Comparison of ENCODE assay signal across 10 mouse cellular contexts in the genomic region with DNA sequence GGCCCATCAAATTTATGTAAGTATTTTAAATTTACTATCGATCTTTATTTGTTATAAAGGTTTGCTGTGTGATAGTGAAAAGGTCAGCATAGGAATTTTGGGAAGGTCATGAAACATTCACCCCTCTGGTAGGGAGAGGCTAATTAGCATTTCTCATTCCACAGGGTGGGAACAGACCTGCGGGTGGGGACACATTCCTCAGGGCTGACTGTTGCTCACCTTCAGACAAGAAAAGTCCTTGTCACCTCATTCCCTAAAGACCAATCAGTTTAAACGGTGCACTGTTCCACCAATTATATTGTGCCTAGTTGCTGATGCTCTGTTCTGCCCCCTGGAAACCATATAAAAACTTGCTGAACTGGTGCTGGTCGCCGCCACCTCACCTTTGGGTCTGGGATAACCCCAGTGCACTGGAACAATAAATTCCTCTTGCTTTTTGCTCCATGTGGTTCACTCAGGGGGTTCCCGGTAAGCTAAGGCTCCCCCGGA. TPM values are rescaled to one million over a fixed set of nuclear protein-coding genes. Genes with fewer than 3 reads are reported as not detected.
DNase-seq lines count a peak whose midpoint lies in the region; ATAC-seq and TF ChIP-seq lines count a peak whose summit lies in the region.
"Had no signal": no experiment of that assay in that cellular context is flagged by ENCODE, and none has a peak within 500 bp of the region (broad histone marks: within the 10 kb centered on the region; RNA-seq: fewer than 3 reads in every experiment).

A gene (plus strand): TSS at position 439 of the 489 bp plus-strand sequence.

- H3K9me3 ChIP-seq in forebrain, embryonic 11.5 days (ENCODE audit: control insufficient read depth, low read length): no peaks in the 10 kb centered on the region
- no peaks in the 10 kb centered on the region for H3K9me3 ChIP-seq in forebrain, embryonic 12.5 days
- no peaks in the 10 kb centered on the region for H3K9me3 ChIP-seq in lung, postnatal 0 days (ENCODE audit: low read length)
- H3K9me3 ChIP-seq in liver, embryonic 11.5 days (ENCODE audit: control insufficient read depth, low read length): no peaks in the 10 kb centered on the region

- no peak within 1 kb of the TSS for H3K9ac ChIP-seq in forebrain, embryonic 11.5 days (ENCODE audit: low read length)
- no peak within 1 kb of the TSS for H3K9ac ChIP-seq in forebrain, embryonic 12.5 days
- H3K9ac ChIP-seq in lung, postnatal 0 days (replicated peaks; ENCODE audit: low read depth): no peak within 1 kb of the TSS
- no peak within 1 kb of the TSS for H3K9ac ChIP-seq in liver, embryonic 11.5 days (ENCODE audit: low read depth, low read length)

- no peak within 1 kb of the TSS for H3K27ac ChIP-seq in forebrain, embryonic 11.5 days (ENCODE audit: low read depth, low read length)
- no peak within 1 kb of the TSS for H3K27ac ChIP-seq in forebrain, embryonic 12.5 days
- no peak within 1 kb of the TSS for H3K27ac ChIP-seq in lung, postnatal 0 days (ENCODE audit: low read length)
- no peak within 1 kb of the TSS for H3K27ac ChIP-seq in embryonic fibroblast, embryonic 13.5 days (ENCODE audit: insufficient read depth, low read length)
- H3K27ac ChIP-seq in small intestine, adult 2 months (ENCODE audit: insufficient read depth, low read depth, low read length): no peak within 1 kb of the TSS
- no peak within 1 kb of the TSS for H3K27ac ChIP-seq in liver, embryonic 11.5 days (ENCODE audit: low read depth, low read length)

- TF ChIP-seq POLR2A in embryonic fibroblast, embryonic 13.5 days (IDR thresholded peaks at IDR 0.05; ENCODE audit: low read depth, low read length): no peak
- no peak for TF ChIP-seq POLR2A in small intestine, adult 2 months (IDR thresholded peaks at IDR 0.05; ENCODE audit: low read depth, low read length)

- H3K4me1 ChIP-seq in forebrain, embryonic 11.5 days (replicated peaks; ENCODE audit: control insufficient read depth, insufficient read depth, low read length): no peaks in the 10 kb centered on the region
- no peaks in the 10 kb centered on the region; the same call in 1 of the 2 replicates for H3K4me1 ChIP-seq in forebrain, embryonic 12.5 days
- H3K4me1 ChIP-seq in lung, postnatal 0 days (ENCODE audit: insufficient read depth, low read depth, low read length): no peaks in the 10 kb centered on the region
- H3K4me1 ChIP-seq in embryonic fibroblast, embryonic 13.5 days (ENCODE audit: control insufficient read depth, insufficient read depth, low read length): no peaks in the 10 kb centered on the region
- no peaks in the 10 kb centered on the region for H3K4me1 ChIP-seq in small intestine, adult 2 months (ENCODE audit: control insufficient read depth, insufficient read depth, insufficient read length, low read length)
- H3K4me1 ChIP-seq in liver, embryonic 11.5 days (replicated peaks; ENCODE audit: control insufficient read depth, insufficient read depth, low read length): no peaks in the 10 kb centered on the region

- H3K36me3 ChIP-seq in forebrain, embryonic 11.5 days (ENCODE audit: control insufficient read depth, insufficient read depth, low read length): no peaks in the 10 kb centered on the region
- H3K36me3 ChIP-seq in forebrain, embryonic 12.5 days (replicated peaks): no peaks in the 10 kb centered on the region
- H3K36me3 ChIP-seq in lung, postnatal 0 days (ENCODE audit: insufficient read depth, low read length): no peaks in the 10 kb centered on the region
- no peaks in the 10 kb centered on the region for H3K36me3 ChIP-seq in small intestine, adult 2 months (ENCODE audit: control insufficient read depth, insufficient read depth, low read length)
- H3K36me3 ChIP-seq in liver, embryonic 11.5 days (ENCODE audit: control insufficient read depth, insufficient read depth, low read length): no peaks in the 10 kb centered on the region

- ATAC-seq in forebrain, embryonic 11.5 days (replicated peaks; ENCODE audit: low FRiP score): no peak
- ATAC-seq in forebrain, embryonic 12.5 days (ENCODE audit: low FRiP score): no peak
- ATAC-seq in lung, postnatal 0 days: no peak
- no peak for ATAC-seq in liver, embryonic 11.5 days (replicated peaks; ENCODE audit: low FRiP score)

- 86% methylated on average over 7 of the region's 7 CpGs for WGBS in forebrain, embryonic 11.5 days
- 88% methylated on average over 7 of the region's 7 CpGs for WGBS in forebrain, embryonic 12.5 days
- 82% methylated on average over 7 of the region's 7 CpGs for WGBS in lung, postnatal 0 days
- 80% methylated on average over 7 of the region's 7 CpGs for WGBS in small intestine, adult 2 months
- WGBS in liver, embryonic 11.5 days: 80% methylated on average over 7 of the region's 7 CpGs

- TF ChIP-seq CTCF in lung, postnatal 0 days (IDR thresholded peaks at IDR 0.05): no peak
- no peak for TF ChIP-seq CTCF in embryonic fibroblast, embryonic 13.5 days (IDR thresholded peaks at IDR 0.05; ENCODE audit: borderline replicate concordance, insufficient read depth, low read length)
- no peak for TF ChIP-seq CTCF in small intestine, adult 2 months (IDR thresholded peaks at IDR 0.05; ENCODE audit: extremely low read depth, insufficient read length, insufficient replicate concordance, low read depth, low read length)

- DNase-seq in forebrain, embryonic 11.5 days (ENCODE audit: low spot score): no peak
- no peak for DNase-seq in lung, postnatal 0 days (ENCODE audit: low spot score)
- no peak for DNase-seq in lung, postnatal 25 days (ENCODE audit: low spot score)
- no peak for DNase-seq in liver, embryonic 11.5 days (ENCODE audit: low spot score)
- no peak for DNase-seq in spleen, adult 18-20 months
- DNase-seq: cerebellum, adult 8-10 months; kidney, postnatal 25 days had no signal

- H3K27me3 ChIP-seq in forebrain, embryonic 11.5 days (ENCODE audit: control insufficient read depth, insufficient read depth, low read length): no peaks in the 10 kb centered on the region
- no peaks in the 10 kb centered on the region for H3K27me3 ChIP-seq in forebrain, embryonic 12.5 days
- H3K27me3 ChIP-seq in lung, postnatal 0 days (replicated peaks; ENCODE audit: insufficient read depth, low read length): no peaks in the 10 kb centered on the region
- H3K27me3 ChIP-seq in small intestine, adult 2 months (ENCODE audit: control insufficient read depth, insufficient read depth, low read length): no peaks in the 10 kb centered on the region
- H3K27me3 ChIP-seq in liver, embryonic 11.5 days (replicated peaks; ENCODE audit: control insufficient read depth, insufficient read depth, low read length): no peaks in the 10 kb centered on the region

- TF ChIP-seq EP300 in lung, postnatal 0 days (IDR thresholded peaks at IDR 0.05): no peak

- H3K4me3 ChIP-seq in forebrain, embryonic 11.5 days (ENCODE audit: low read depth, low read length): no peak within 1 kb of the TSS
- H3K4me3 ChIP-seq in forebrain, embryonic 12.5 days (replicated peaks): no peak within 1 kb of the TSS
- no peak within 1 kb of the TSS for H3K4me3 ChIP-seq in lung, postnatal 0 days (ENCODE audit: low read depth, low read length)
- H3K4me3 ChIP-seq in embryonic fibroblast, embryonic 13.5 days (ENCODE audit: insufficient read depth, low read length): no peak within 1 kb of the TSS
- H3K4me3 ChIP-seq in small intestine, adult 2 months (ENCODE audit: low read depth, low read length): no peak within 1 kb of the TSS
- H3K4me3 ChIP-seq in liver, embryonic 11.5 days (ENCODE audit: low read depth, low read length): no peak within 1 kb of the TSS

- H3K4me2 ChIP-seq in forebrain, embryonic 11.5 days (ENCODE audit: low read depth, low read length, severe bottlenecking): no peak within 1 kb of the TSS
- no peak within 1 kb of the TSS for H3K4me2 ChIP-seq in forebrain, embryonic 12.5 days
- no peak within 1 kb of the TSS for H3K4me2 ChIP-seq in lung, postnatal 0 days (replicated peaks; ENCODE audit: low read depth, low read length)
- no peak within 1 kb of the TSS for H3K4me2 ChIP-seq in liver, embryonic 11.5 days

RNA-seq across cellular contexts. Expression of the gene that starts here (rescaled TPM):
- 14.2 and 15.2 TPM in 2 replicates for polyA plus RNA-seq in forebrain, embryonic 11.5 days (2014; fragmentation: Nextera tagmentation; extraction: Ambion mirVana)
- polyA plus RNA-seq in forebrain, embryonic 12.5 days (2016; fragmentation: Nextera tagmentation; extraction: Ambion mirVana): 9.0 and 9.7 TPM in 2 replicates
- 14.2 and 16.5 TPM in 2 replicates for polyA plus RNA-seq in lung, postnatal 0 days (2015; fragmentation: Nextera tagmentation; extraction: Ambion mirVana)
- 11.9 and 41.4 TPM in 2 replicates for polyA plus RNA-seq in embryonic fibroblast, embryonic 13.5 days (2011; ENCODE audit: insufficient read length, low read depth, missing spikeins)
- 20.5 and 21.8 TPM in 2 replicates for polyA plus RNA-seq in small intestine, adult 2 months (2012; rRNA removed)
- 1.0 and 1.3 TPM in 2 replicates for polyA plus RNA-seq in liver, embryonic 11.5 days (2014; fragmentation: Nextera tagmentation; extraction: Ambion mirVana)
